Mouse (Mus musculus): Measurements from ENCODE around the gene Zfand2a. TPM values are rescaled to one million over a fixed set of nuclear protein-coding genes. Genes with fewer than 3 reads are reported as not detected.

The Zfand2a gene
- total RNA-seq, 2 experiments from 2014 or later: 66.4 to 70.4 TPM

DNA sequence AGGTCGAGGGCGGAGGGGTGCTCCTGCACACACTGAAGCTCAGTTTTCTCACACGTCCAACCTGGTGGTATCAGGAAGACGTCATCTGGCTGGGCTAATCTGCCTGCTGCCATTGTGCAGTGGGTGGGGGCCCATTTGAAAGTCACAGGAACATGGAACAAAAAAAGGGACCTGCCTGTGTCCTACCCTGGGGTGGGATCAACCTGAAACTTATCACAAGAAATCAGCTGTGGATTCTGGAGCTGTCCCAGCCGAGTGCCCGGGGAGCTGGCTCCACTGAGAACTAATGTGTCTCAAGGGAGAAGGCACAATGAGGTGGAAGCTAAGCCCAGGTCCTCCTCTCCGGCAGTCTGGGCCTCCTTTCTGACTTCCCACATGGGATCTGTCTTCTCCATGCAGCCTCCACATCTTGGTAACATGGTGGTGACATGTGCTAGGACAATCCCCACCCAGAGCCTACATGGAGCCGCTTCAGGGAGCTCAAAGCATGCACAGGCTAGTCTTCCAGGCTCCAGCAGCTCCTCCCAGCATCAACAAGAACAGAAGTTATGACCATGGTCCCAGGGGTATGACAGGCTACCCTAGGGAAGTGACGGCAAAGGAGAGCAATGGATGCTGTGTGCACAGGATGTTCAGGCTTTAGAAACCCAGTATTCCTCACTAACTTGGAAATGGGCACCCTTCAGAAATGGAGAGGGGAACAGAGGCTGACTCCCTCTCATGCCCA lies 50.3 kb downstream of the Zfand2a start:
- no peak for DNase-seq (ENCODE audit: extremely low spot score in 1 of 2, low spot score in 1 of 2)

DNA sequence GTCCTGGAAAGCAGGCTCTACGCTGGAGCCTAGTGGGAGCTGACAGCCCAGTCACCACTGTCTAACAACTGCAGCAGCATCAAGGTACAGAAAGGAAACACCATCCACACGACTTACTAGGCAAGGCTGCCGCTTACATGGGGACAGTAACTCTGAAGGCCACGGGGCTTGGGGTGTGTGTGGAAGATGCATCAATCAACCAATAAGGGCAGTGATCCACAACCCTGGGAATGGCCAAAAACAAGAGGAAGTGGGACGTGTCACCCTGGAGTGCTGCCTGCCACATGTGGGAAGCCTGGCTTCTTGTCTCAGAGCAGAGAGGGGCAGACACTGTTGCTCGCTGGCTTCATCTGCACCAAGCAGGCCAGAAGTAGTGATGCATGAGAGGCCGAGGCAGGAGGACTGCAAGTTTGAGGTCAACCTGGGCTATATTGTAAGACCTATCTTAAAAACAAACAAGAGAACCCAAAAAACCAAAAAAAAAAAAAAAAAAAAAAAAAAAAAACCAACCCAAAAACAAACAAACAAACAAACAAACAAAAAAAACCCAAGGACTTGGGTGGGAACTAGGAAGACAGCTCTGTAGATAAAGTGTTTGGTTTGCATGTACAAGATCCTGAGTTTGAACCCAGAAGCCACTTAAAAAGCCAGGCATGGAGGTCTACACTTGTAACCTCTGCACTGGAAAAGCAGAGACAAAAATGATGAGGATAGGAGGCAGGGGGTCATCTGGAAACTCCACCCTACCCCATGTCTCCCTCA lies 51.4 kb downstream of the Zfand2a start:
- no peak for DNase-seq (ENCODE audit: extremely low spot score in 1 of 2, low spot score in 1 of 2)

DNA sequence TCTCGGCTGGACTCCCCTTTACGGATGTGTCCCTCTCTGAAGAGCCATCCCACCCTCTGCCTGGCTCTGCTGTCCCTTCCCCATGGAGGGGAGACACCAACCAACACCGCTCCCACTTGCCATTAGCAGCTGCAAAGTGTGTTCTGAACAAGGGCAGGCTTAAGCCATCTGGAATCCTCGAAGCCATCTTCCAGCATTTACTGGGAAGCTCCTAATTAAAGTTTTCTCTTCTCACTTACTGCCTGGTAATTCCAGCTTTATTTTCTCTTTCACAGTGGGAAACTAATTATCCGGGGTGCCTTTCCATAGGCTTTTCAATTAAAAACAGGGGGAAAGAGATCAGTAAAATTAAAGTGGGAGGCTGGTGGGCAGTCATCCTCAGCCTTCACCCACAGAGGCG lies 52.0 kb downstream of the Zfand2a start:
- no peak for DNase-seq (ENCODE audit: extremely low spot score in 1 of 2, low spot score in 1 of 2)

DNA sequence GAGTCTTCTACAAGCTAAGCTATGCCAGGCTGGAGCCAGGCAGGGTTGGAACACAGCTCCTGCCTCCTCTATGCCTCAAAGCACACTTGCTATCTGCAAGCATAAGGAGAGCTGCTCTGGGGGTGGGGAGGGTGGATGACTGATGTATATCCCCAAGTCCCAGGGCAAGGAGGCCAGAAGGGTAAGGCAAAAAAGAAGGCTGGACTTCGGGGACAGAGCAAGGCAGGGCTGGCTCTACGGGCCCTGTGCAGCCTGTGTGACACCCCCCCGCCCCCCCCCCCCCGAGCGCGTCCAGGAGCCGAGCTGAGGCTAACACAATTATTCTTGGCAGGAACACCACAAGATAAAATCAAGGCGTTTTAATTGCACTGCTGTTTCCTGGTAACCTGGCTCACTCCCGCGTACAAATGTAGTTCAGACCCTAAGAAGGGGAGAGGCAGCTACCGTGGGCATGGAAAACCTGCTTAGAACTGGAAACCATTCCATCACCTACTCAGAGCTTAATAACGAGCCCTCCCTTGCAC lies 54.5 kb downstream of the Zfand2a start:
- no peak for DNase-seq (ENCODE audit: extremely low spot score in 1 of 2, low spot score in 1 of 2)

DNA sequence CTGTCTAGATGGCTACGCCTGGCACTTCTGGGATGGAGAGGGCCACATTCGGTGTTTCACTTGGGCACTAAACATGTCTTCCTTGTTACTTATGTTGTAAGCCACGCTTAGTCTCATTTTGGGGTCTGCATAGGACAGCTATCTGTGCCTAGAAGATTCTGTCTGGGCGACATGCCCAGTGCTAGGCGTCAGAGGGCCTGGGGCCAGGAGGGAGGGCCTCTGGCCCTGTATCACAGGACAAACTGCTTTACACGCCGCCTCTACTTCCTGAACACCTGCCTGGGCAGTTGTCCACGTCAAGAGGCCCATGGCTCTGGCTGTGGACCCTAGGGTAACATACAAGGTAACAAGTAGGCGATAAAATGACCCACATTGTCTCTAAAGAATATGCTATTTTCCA lies 56.4 kb downstream of the Zfand2a start:
- DNase-seq (ENCODE audit: extremely low spot score in 1 of 2, low spot score in 1 of 2): no peak

DNA sequence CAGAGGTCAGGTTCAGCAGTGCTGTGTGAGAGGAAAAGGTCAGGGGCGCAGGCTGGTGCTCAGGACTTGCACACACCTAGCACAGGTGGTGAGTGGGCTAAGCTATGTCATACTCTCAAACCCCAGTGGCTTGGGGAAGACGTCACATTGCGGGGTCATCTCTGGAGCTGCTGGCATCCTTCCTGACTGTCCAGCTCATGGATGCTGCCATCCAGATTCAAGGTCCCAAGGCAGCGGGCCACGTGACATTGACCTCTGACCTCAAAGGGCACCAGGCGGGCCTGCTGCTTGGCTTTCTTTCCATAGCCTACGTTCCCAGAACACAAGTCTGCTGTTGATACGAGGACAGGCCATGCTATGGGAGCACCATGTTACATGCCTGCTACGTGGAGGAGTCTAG lies 57.3 kb downstream of the Zfand2a start:
- no peak for DNase-seq (ENCODE audit: extremely low spot score in 1 of 2, low spot score in 1 of 2)

DNA sequence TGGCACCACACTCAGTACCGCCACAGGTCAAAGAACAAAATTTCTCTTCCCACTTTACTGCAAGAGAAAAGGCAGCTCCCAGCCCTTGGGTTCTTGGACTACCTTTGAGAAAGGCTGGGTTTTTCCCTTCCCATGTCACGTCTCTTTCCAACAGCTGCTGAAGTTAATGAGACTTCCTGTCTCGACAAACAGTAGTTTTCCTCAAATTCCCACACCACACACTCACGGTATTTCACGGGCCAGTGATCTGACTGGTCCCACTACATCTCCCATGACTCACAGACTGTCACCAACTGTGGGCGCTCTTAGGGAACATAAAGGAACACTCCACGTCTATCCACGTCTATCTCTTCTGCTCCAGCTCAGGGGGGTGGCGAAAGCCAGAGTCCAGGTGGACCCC lies 59.2 kb downstream of the Zfand2a start:
- no peak for DNase-seq (ENCODE audit: extremely low spot score in 1 of 2, low spot score in 1 of 2)

DNA sequence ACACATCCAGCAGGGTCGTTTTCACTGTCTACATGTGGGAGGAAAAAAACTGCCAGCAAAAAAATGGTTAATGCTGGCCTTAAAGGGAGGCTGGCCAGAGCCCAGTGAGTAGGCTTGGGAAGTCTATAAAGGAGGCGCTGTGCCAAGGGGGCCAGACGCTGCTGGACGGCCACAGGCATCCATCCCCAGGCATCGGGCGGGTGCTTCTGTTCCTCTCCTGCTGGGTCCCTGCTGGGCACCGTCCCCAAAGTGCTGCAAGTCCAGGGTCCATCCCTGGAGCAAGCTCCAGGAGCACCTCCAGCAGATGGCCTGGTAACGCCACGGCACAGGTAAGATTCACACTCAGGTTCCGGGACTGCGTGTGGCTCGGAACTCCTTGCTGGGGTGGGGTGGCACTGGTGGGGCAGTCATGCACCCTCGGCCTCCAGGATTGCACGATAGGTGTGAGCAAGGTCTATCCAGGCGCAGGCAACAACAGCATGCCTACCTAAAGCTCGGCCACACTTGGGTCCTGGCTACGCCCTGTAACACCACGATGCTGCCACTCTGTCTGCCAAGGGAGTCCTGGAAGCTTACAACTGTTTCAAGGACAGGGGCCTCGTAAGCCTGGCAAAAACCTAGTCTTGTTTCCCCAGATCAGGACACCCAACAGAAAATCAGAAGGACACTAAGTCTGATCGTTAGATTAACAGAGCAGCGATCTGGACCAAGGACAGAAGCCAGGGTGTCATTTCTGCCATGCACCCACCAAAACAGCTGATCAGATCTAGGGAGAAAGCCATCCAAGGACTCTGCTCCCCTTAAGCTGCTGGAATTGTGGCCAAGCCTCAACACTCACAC lies 61.1 kb downstream of the Zfand2a start, which contains the start of gene Gper1:
Gene Gper1, plus strand, starts transcription at position 126 of the 840 bp plus-strand sequence.
- DNase-seq (ENCODE audit: extremely low spot score in 1 of 2, low spot score in 1 of 2): no peak

Other genes starting within 250 kb of the Zfand2a start
- gene Get4, start 232.2 kb downstream of the Zfand2a start, total RNA-seq (2021): 10 to 100 TPM; 45.2 to 55.3 TPM
- 100 to 1,000 TPM; 207 to 215 TPM for gene Adap1, start 158.9 kb downstream of the Zfand2a start, total RNA-seq (2021)
- 10 to 100 TPM; 66.7 to 67.9 TPM for gene Cox19, start 133.1 kb downstream of the Zfand2a start, total RNA-seq (2021)
- gene Cyp2w1, start 131.9 kb downstream of the Zfand2a start, total RNA-seq (2021): not detected
- gene Gpr146, start 106.9 kb downstream of the Zfand2a start, total RNA-seq (2021): 10 to 100 TPM; 12.7 to 13.1 TPM
- gene C130050O18Rik, start 79.3 kb downstream of the Zfand2a start, total RNA-seq (2021): under 1 TPM; 0.25 to 0.33 TPM
- gene Gper1, start 61.4 kb downstream of the Zfand2a start, total RNA-seq (2021): 1 to 10 TPM; 2.3 to 2.8 TPM
- gene 3110082I17Rik, start 24.0 kb downstream of the Zfand2a start, total RNA-seq (2021): 10 to 100 TPM; 14.0 to 17.3 TPM
- not detected for gene Uncx, start 58.9 kb upstream of the Zfand2a start, total RNA-seq (2021)

Data from layer of hippocampus, postnatal 25 days (tissue).